Mouse (Mus musculus): ENCODE measurements at regions not wholly inside any gene's neighbourhood (a gene's known extent, or its start where the extent isn't known, plus 50 kb on each side); places are given as distances from the start of the nearest gene placed in this dataset.

DNA sequence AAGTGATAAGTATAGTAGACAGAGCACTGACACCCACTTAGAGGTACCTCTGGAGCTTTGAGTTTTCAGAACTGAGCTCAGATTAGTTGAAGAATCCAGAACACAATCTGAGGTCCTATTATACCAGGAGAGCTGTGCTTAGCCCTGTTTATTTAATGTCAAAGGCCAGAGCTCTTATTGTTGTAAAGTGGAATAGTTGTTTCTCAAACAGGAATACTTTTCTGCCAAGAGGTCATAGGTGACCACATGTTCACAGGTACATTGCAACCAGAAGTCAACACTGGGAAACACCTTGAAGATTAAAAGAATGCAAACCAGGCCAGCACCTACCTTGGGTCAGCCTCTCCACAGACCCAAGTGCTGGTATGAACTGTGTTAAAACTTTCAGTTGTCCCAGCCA is 291.9 kb upstream of the 4930412O13Rik start:
- no peak for DNase-seq (ENCODE audit: low read depth in 2 of 2, low spot score in 2 of 2)

DNA sequence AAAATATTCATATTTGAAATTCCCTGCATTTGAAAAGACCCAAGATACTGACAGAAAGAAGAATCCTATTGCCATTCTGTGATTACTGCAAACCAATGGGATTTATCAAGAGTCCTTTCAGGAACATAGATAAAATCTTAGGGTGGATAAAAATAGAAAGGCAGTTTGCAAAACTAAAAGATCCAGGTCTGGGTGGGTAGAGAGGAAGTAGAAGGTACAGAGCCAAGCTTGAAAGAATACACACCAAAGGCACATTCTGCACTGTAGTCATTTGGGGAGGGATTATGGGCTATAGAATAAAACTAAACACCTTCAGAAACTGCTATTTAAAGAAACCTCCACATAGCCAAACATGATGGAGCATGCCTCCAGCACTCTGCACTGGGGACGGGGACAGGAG is 288.5 kb upstream of the 4930412O13Rik start:
- no peak for DNase-seq (ENCODE audit: low read depth in 2 of 2, low spot score in 2 of 2)

DNA sequence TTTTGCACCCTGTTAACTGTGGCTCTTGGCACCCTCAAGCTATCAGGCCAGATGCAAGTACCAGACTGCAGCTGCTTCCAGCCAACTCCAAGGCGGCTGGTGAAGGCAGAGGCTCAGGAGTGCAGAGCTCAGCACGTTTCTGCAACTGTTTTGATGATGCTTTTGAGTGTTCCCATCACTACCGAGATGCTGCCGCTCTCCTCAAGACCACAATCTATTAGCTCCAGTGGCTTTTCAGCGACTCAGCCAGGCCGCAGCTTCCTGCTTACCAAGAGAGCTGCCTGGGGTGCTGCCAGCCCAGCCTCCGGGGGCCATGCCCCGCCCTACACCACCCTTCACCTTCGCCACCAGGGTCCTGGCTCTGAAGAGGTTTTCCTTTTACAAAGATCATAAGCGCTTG is 287.1 kb upstream of the 4930412O13Rik start:
- DNase-seq (ENCODE audit: low read depth in 2 of 2, low spot score in 2 of 2), result peak; percentile 77 to 79

DNA sequence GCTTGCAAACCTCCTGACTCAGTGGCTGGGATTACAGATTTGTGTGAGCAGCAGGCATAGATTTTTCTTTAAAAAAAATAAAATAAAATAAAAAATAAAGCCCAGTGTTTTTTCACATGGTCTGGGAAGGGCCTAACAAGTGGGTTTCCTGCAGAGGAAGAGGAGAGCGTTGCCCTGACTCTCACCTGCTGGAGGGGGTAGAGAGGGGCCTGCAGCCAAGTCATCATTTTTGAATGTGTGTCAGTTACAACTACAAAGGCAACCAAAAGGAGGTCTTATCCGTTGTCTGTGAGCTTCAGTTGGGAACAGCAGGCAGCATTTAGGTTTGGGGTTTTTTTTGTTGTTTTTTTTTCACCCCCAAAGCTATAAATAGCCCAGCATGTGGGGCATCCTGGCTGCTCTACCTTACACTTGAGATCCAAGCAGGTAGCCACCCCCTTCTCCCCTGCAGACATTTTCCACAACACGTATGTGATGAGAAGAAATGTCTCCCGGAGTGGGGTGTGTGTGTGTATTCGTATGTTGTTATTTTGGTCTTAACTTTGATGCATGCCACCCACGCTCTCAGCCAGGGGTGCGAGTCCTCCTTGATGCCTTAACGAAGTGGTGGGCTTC is 285.7 kb upstream of the 4930412O13Rik start:
- DNase-seq (ENCODE audit: low read depth in 2 of 2, low spot score in 2 of 2), result peak in 1 of 2 experiments; percentile 8

DNA sequence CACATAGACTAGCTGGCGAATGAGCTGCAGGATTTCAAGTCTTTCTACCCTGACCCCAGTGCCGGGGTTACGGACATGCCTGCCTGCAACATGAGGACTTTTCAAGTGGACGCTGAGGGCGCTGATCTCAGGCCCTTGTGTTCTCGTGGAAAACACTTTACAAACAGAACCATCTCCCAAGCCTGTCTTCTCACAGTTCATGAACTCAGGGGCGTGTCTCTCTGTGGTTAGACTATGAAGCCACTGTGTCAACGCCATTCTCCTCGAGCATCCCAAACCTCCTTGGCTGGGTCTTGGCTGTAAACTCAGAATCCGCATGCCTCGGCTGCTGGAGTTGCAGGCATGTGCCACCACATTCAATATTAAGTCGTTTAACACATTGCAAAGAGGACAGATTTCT is 284.9 kb upstream of the 4930412O13Rik start:
- no peak for DNase-seq (ENCODE audit: low read depth in 2 of 2, low spot score in 2 of 2)

DNA sequence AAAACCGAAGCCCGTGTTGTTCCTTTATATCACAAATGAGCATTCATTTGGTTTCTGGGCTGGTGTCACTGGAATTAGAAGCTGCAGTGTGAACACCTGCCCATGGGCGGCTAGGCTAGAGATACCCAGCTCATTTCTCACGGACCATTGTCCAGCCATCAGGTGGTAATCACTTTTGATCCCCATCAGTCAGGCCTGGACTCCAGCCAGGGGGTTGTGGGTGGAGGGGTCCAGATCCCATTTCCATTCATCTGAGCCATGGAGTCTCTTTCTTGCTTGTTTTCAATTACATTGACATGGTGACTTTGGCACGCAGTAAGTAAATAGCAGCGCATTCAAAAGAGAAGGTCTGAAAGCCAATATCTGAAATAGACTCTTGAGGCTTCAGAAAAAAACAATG is 276.1 kb upstream of the 4930412O13Rik start:
- no peak for DNase-seq (ENCODE audit: low read depth in 2 of 2, low spot score in 2 of 2)

DNA sequence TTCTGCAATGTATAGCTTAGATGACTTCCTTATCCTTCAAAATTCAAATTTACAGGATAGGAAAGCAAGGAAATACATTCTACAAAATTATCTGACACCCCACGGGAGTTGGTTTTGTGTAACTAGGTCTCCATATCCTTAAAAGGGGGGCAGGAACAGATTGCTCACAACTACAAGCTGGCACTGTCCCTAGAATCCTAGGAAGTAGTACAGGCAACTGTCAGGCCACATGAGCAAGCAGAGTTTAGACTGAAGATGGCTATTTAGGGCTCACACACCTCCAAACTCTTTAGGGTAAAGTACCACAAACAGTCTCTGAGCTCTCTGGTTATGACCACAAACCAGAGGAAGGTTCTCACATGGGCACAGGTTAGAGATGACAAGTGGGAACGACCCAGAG is 273.5 kb upstream of the 4930412O13Rik start:
- DNase-seq (ENCODE audit: low read depth in 2 of 2, low spot score in 2 of 2), result no peak

DNA sequence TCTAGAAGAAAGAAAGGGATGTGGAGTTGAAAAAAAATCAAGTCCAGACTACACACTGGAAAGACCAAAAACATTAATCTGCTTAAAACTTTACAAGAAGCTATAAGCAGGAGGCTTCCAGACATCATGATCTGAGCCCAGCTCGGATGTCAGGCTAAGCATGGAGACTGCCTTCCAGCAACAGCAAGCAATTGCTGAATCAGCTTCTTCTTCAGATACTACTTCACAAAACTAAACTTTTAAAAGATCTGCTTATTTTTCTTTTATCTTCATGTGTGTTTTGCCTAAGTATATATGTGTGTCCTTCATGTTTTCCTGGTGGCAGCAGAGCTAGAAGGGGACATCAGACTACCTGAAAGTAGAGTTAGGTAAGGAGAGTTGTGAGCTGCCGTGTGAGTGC is 266.6 kb upstream of the 4930412O13Rik start:
- no peak for DNase-seq (ENCODE audit: low read depth in 2 of 2, low spot score in 2 of 2)

DNA sequence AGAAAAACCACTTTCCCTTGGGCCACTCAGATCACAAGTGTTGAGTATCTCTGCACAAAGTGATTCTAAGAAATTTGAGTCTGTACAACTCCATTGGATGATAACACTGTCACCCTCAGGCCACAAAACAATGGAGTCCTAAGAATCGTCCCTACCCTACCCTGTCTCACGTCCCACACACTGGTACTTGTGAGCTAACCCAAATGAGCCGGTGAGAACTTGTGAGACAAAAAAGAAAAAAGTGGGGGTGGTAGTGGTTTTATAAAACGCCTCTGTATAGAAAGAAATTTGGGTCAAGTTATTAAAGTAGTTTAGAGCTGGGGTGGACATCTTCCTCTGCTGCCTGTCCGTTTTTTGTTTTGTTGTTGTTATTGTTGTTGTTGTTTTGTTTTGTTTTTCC is 264.8 kb upstream of the 4930412O13Rik start:
- no peak for DNase-seq (ENCODE audit: low read depth in 2 of 2, low spot score in 2 of 2)

DNA sequence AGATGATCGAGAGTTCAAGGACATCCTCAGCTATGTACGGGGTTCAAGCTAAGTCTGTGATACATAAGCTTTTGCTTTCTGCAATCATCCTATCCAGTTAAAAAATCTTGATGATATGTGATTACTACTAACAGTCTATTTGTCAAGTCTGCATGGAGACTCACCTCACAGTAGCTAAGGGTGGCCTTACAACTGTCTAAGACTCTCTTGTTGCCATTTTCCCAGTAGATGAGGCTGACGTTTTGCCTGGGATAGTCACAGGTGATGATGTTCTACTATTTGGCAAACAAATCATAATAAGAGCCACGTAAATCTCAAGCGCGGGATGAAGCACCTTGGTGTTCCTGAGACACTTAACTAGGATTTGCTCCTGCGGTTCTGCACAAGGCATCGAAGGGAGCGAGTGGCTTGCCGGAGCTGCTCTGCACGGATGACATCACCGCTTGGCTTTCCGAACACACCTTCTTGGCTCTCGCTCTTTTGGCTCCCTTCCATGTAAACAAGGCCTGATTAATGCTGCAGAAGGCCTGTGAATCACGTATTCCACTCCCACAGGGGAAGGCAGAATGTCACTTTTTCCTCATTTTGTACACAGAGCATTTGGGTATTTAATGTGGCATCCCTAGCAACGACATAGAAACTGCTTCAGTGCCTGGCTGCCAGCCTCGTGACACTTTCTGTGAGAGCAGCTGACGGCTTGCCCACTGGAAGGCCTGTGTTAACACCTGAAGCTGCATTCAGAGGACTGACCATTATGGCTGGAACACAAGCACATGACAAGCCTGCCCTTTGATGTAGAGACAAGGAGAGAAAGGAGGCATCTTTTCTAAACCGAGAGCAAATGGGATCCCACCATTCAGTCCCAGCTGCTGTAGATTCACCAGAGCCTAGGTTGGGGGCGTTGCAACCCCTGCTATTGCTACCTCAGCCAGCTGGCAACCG is 260.5 kb upstream of the 4930412O13Rik start:
- DNase-seq (ENCODE audit: low read depth in 2 of 2, low spot score in 2 of 2), result no peak

DNA sequence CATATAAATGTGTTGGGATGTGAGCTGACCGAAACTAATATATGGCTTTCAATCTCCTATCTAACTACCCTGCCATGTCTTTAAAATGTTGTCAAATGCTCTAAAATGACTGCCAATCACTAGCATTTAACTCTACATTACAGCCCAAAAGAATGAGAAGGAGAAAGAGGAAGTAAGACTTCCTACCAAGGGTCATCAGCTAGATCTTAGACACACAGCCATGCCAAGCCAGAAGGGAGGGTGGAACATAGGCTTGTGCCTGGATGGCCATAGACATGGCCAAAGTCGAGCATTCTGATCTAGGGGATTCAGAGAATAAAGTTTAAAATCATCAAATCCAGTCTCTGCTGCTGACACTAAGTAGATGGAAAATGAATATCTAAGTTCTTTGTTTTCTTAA is 257.4 kb upstream of the 4930412O13Rik start:
- no peak for DNase-seq (ENCODE audit: low read depth in 2 of 2, low spot score in 2 of 2)

DNA sequence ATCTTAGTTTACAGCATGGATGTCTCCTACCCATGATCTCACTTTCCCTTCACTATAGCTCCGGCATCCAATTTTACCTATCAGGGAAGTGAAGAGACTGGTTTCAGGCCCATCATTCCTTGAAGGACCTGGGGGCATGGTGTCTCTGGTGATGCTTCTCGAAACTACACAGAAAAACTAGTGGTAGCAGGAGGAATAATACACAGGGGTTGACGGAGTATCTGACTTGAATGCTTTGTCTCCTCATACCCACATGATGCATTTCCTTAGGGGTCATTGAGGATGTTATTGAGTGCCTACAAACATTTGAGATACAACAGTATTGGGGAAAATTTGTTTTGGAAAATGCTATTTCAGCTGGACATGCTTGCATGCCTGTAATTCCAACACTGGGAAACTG is 253.0 kb upstream of the 4930412O13Rik start:
- DNase-seq (ENCODE audit: low read depth in 2 of 2, low spot score in 2 of 2), result no peak

DNA sequence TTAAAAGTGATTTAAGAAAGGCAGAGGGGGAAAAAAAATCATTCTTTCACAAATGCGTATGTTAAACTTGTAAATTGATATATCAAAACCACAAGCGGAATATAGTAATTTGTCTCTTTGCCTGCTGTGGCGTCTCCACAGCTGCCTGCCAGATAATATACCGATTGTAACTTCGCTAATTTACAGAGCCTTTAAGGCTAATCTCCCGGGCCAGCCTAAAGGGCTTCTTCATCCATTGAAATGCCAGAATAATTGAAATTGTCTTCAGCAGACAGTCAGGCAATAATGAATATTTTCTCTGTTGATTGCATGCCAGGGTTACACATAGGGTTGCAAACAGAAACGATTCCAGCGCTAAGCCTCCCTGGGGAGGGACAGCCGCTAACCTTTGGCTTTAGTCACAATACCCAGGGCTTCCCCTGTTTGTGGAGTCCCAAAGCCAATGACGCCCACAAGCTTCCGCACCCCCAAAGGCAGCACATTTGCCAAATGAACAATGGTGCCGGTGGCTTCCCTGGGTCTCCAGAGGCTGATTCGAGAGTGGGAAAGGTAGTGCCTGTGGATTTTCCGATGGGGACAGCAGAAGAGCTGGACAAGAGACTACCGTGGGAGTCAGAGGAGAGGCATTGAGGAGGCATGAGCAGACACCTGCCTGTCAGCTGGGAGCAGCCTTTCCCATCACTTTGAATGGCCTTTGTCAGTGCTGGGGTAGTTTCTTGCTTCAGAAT is 248.2 kb upstream of the 4930412O13Rik start:
- DNase-seq (ENCODE audit: low read depth in 2 of 2, low spot score in 2 of 2), result no peak

DNA sequence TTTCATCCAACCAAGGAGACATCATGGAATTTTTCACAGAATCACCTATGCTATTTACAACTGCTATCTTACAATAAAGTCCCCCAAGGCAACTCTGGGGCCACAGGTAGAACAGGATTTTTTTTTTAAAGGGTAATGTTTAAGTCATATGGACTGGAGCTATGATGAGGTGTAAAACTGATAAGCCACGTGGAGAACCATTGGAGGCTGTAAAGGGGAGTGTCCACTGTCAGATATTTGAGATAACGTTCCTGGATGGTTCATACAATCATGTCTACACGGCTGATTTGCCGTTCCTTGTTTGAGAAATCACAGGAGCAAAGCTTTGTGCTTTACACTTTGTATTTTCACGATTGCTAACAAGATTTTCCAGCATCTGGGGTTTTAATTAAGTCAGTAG is 241.8 kb upstream of the 4930412O13Rik start:
- DNase-seq (ENCODE audit: low read depth in 2 of 2, low spot score in 2 of 2), result no peak

DNA sequence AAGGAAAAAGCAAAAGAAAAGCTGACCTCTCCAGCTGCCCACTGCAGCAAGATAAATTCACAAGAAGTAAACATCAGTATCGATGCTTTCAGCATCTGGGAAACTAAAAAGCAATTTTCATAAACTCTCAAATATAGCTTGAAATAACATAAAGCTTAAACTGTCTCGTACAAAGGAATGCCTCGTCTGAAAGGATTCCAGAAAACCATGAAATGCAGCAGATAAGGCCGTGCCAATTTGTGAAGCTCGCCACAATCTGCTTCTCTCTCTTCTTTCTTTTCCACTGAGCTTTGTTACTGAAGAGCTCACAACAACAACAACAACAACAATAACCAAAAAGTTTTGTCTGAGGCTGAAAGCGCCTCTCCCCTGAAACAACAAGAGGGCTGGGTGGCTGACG is 239.4 kb upstream of the 4930412O13Rik start:
- DNase-seq (ENCODE audit: low read depth in 2 of 2, low spot score in 2 of 2), result no peak

DNA sequence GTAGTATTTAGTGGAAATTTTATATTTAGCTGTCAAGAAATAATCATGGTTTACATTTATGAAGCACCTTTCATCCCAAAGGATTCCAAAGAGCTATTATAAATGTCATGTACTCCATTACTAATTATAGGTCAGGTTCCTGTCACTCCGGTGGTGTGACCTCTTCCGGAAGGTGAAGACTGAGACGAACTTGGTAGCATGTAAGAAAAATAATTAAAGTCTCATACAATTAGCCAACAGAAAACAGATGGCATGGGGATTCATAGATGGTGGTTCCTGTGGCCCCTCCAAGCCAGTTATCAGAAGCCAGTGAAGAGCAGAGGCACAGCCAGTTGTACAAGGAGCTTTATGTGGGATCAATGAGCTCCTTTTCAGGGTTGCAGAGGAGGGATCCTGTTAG is 238.6 kb upstream of the 4930412O13Rik start:
- DNase-seq (ENCODE audit: low read depth in 2 of 2, low spot score in 2 of 2), result no peak

DNA sequence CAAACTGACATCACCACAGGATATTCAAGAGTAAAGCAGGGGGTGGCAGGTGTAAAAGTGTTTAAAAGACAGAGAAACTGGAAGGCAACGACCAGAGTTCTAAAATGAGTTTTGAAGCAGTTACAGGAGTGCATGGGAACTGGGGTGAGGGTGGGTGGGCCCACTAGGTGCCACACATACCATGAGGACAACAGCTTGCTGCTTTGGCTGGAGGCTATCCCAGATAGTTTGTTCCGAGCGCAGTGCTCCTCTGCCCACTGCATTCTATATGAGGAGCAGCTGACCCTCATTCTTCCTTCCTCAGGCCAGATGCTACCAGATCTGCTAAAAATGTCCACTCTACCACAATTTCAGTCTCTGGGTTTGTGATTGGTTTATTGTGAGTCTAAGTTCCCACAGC is 234.6 kb upstream of the 4930412O13Rik start:
- DNase-seq (ENCODE audit: low read depth in 2 of 2, low spot score in 2 of 2), result no peak

DNA sequence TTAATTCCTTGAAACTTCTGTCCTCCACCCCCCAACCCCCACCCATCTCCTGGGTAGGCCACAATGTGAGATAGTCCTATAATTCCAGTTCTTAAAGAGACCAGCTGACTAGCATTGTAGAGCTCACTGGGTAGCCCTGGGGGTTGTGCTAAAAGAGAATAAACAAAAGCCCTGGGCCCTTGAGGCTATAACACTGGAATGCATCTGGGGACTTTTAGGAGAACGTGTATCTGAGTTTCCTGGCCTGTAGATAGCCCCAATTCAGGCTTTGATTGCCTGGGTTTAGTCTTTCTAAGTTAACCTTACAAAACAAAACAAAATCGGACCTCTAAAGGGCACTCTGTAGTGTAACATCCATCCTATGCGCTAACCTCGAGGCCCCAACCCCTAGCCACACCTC is 234.1 kb upstream of the 4930412O13Rik start:
- DNase-seq (ENCODE audit: low read depth in 2 of 2, low spot score in 2 of 2), result no peak

DNA sequence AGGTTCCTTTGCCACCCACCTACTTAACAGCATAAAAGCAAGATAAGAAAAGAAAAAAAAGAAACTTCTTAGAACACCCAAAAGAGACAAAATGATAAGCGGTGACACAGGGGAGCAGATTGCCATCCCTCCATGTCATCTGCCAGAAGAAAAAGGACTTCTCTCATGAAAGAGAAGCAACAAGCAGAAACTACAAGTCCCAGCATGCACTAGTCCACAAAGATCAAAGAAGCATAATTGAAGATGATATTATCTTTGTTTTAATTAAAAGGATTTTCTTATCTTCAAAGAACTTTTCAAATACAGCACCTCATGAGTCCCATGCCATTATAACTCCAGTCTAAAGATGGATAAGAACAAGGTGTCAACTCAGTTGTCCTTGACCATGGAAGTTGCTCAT is 231.0 kb upstream of the 4930412O13Rik start:
- no peak for DNase-seq (ENCODE audit: low read depth in 2 of 2, low spot score in 2 of 2)

DNA sequence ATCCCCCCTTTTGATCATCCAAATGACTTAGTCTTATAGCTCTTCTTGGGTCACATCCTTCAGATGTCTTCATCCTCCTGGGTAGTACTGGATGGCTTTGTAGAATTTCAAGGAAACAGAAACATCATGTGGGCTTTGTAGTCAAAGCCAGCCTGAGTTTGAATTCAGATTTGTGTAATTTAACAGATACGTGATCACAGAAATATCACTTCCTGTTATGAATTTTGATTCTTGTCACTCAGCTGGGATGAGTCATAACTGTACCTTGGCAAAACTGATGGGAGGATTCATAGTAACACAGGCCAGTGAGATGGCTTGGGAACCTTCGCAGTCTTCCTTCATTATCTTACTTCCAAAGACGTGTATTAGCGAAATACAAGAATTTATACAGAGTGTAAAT is 222.2 kb upstream of the 4930412O13Rik start:
- DNase-seq (ENCODE audit: low read depth in 2 of 2, low spot score in 2 of 2), result no peak

DNA sequence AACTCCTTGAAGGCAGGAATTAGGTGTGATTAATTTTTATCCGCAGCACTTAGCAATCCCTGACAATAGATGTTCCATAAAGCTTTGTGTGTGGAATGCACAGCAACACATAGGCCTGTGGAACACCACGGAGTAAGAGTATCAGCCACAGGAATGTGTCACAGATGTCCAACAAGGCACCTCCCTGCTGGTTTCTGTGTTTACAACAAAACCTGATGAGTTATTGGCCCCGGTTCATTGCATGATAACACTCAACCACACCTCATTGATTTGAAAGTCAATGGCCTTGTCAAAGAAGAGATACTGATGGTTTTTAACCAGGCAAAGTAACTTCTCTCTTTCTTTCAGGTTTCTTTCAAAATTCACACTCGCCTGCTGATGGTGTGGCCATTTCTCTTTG is 211.4 kb upstream of the 4930412O13Rik start:
- DNase-seq (ENCODE audit: low read depth in 2 of 2, low spot score in 2 of 2), result no peak

DNA sequence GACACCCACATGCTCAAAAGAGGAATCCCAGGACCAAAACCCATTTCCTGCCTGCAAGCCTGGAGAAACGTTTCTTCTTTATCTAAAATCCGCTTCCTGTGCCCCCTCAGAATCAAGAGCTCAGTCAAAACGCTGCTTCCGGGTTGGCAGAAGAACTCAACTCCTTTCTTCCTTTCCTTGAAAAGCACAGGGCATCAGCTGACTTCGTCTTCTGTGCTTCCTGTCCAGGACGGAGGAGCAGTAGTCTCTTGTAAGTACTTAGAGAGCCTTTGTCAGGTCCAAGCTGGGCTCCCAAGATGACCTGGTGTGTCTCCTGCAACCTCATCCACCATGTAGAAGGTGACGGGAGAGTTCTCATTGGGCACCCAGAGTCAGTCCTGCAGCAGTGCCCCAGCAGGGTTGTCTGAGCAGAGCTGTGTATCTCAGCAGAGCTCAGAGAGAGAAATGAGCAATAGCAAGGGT is 199.3 kb upstream of the 4930412O13Rik start:
- peak; percentile 56 to 64 for DNase-seq (ENCODE audit: low read depth in 2 of 2, low spot score in 2 of 2)
